Mouse (Mus musculus) lung, postnatal 0 days (tissue): ENCODE measurements around the gene Rangrf.

Experiments used
- CTCF ChIP-seq: IDR thresholded peaks from 2 replicates; pipeline ENCODE4 v1.5.1; 2016; ENCODE audit warnings: antibody characterized with exemption, mild to moderate bottlenecking
- EP300 ChIP-seq: IDR thresholded peaks from 2 replicates; pipeline ENCODE4 v1.6.1; 2016; ENCODE audit warnings: antibody characterized with exemption, mild to moderate bottlenecking, control low read depth

- TF ChIP-seq CTCF (no peak), EP300 (no peak)
Measured at GRCm38 (mm10) chr11:68997080-68997479, 22.1 kb upstream of the Rangrf start.
